Mouse (Mus musculus): ENCODE data around the gene Ppp3ca.

Gene Ppp3ca

DNA sequence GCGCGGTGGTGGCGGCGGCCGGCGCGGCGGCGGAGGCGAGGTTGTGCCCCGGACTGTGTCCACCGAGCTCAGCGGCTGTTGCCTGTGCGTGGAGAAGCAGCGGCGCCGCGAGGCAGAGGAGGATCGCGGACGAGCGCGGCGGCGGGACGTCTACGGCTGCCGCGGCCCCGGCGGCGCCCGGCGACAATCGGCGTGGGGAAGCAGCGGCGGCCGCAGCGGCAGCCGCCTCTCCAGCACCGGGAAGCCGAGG, at the start of gene Ppp3ca:
Gene Ppp3ca (plus strand): TSS at position 15 of the 250 bp plus-strand sequence.
- no peak for DNase-seq (ENCODE audit: low spot score)

DNA sequence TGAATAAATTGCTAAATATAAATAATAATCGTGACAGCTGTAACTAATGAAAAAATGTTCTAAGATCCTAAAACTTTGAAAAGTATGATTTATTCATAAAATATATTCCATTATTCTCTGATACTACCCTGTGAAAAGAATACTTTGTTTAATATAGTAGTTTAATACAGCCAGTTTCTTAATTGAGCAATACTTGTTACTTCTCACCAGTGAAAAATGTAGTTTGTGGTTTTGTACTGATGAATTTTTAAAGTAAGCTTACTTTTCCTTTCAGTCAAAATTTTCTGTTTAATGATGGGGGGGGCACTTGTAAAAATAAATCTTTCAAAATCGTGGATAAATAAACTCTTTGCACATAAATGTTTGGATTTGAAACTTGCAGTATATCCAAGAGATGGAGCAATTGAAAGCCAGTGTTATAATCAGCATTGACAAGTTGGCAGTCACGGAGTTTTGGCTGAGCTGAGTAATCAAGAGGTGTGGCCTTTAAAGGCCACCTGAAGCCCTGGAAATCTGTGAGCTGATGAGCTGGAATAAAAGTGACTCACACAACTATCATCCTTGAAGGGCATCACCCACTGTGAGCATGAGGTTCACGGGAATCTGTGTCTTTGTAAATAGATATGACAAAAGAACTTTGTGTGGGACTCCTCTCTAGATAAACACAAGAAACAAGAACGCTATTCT, 29.2 kb upstream of the Ppp3ca start:
- DNase-seq (ENCODE audit: low spot score), result no peak

DNA sequence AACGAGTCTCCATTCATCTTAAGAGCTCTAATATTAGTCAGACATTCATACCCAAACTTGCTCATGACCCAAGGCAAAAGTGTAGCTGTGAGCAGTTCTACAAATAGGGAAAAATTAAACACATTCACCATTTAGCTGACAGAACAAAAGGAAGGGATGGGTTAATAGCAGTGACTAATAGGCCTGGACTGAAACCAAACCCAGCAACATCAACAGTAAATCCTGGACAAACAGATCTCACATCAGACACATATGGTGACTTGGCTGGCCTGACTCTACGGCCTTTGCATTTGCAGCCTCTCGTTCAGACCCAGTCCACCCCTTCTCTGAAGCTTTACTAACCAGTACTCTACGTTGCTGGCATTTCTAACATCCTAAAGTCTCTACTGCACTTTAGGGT, 19.0 kb upstream of the Ppp3ca start:
- DNase-seq (ENCODE audit: low spot score), result no peak

DNA sequence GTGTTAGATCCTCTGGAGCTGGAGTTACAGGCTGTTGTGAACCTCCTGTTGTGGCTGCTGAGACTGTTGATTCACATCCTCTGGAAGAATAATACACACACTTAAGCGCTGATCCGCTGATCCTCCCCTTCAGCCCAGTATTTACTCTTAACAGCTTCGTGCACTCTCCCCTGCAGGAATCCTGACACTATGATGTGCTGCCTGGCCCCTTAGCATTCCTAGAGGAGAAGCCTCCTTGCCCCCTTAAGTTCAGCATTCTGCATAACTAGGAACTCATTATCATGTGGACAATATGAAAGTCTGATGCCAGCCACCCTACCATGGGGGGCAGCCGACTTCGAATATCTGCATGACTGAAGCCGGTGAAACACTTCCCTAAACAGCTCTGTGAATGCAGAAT, 18.4 kb upstream of the Ppp3ca start:
- DNase-seq (ENCODE audit: low spot score), result no peak

DNA sequence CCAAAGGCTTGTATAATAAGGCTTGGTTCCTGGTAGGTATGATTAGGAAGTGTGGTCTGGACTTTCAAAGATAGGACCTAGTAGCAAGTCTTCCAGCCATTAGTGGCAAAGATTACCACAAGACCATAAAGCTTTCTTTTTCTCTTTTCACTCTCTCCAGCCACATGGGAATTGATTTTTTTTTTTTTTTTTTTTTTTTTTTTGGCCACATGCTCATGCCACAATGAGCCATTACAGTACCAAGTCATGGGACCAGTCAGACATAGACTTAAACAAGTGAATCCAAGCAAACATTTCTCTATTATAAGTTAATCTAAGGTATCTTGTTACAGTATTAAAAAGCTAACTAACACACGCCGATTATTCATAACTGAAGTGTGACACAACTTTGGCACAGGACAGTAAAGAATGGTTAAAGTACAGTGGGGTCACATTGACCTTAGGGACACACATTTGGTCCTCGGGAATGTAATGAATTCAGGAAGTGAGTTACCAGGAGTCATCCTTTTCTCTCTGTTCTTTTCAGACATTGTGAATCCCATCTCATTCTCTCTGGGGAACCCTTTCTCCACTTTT, 13.4 kb upstream of the Ppp3ca start:
- DNase-seq (ENCODE audit: low spot score), result no peak

DNA sequence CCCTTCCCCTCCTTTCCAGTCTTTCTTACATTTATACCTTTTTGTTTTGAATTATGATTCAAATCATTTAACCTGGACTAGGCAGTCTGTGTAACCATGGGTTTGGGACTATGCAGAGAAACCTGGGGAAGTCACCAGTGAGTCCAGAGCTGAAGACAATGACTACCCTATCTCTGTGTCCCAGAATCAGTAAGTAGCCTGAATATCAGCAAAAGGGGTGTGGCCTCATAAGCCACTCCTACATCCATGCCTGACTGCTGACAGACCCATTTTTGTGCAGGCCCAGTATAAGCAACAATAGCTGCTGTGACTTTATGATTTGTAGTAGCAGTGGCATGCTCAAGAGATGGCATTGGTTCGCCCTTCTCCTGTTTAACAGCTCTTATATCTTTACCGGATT, 11.2 kb upstream of the Ppp3ca start:
- DNase-seq (ENCODE audit: low spot score), result no peak

DNA sequence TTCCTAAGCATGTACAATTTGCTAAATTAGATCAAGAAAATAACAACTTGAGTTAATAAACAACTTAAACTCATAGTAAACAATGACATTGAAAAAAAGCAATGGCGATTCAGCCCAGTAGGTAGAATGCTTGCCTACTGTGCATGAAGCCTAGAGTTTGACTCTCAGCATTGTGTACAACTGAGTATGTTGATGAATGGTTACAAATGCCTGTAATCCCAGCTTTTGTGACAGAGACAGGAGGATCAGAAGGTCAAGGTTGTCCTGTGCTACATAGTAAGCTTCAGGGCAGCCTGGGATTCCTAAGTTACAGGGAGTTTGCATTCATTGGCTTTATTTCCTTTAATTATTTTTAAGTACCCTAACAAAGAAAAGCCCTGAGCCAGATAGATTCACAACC, 4.8 kb upstream of the Ppp3ca start:
- DNase-seq (ENCODE audit: low spot score), result no peak

DNA sequence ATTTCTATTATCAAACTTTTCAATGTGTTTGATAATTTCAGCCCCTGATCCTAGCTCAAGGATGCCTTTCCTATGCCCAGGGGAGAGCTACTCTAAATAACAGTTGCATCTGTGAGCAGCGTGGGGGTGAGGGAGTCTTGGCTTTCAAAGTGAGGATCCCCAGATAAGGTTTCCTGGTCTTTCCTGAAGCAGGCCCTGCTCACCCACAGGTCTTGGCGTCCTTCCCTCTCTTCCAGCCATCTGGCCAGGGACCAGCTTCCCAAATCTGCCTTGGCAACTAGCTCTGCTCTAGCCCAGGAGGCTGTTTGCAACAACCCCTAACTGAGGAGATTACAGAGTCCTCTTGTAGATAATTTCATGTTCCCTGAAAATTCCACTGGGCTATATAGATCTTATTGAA, 1.9 kb upstream of the Ppp3ca start:
- peak; percentile 50 for DNase-seq (ENCODE audit: low spot score)

DNA sequence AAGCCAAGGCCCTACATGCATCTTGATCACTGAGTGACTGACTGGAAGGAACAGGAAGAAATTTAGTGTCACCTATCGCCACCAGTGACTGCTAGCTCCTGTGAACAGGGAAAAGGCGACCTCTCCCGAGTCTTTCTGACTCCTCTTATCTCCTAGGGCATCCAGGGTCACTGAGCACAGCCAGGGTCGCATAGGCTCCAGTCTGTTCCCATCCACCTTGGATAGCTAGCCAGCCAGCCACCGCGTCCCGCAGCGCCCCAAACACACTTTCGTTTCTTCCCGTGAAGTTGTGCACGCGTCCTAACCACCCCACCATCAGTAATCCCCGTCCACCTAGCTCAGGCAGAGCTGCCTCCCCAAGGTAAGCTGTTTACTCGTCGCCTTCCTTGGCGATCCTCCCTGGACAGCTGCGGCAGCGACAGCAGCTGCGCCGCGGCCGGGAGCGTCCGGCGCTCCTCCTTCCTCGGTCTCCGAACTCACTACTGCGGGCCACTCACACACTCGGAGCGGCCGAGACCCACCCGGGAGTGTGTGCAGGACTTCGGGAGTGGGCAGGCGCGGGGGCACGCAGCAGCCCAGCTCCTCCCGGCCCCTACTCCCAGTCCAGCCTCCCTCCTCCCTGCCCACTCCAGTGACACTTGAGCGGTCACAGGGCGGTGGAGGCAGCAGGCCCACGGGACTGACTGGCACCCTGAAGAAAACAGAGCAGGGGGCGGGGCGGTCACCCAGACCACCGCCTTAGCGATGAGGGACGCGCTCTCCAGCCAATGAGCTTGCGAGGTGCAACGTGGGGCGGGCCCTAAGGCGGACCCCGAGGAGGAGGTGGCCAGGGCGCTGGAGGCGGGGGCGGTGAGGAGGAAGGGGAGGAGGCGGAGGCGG, 454 bp upstream of the Ppp3ca start:
- peak; percentile 100 for DNase-seq (ENCODE audit: low spot score)

DNA sequence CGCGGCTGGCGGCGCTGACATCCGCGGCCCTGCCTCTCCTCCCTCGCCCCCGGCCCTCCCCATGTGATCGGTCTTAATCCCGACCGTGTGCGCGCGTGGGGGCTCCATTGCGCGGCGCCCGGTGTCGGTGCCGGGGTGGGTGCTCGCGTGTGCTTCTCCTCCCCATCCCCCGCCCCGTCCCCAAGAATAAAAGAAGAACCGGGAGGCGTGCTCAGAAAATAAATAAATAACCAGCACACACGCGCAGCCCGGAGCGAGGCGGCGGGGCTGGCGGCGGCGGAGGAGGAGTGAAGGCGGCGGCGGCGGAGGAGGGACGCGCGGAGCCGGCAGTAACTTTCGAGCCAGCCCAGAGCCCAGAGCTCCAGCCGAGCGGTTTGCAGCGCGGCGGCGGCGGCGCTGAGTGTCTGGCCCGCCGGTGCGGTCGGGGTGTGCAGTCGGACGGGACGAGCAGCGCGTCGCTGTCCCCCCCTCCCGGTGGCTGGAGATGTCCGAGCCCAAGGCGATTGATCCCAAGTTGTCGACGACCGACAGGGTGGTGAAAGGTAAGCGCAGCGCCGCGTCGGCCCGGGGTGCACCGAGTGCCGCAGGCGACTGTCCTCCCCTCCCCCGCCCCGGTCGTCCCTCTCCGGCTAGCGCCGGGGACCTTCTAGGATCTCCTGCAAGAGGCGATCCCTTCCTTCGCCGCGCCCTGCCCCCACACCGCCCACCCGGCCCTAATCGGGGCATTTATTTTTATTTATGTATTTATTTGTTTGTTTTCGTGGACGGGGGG, 622 bp downstream of the Ppp3ca start:
- DNase-seq (ENCODE audit: low spot score), result peak; percentile 55

DNA sequence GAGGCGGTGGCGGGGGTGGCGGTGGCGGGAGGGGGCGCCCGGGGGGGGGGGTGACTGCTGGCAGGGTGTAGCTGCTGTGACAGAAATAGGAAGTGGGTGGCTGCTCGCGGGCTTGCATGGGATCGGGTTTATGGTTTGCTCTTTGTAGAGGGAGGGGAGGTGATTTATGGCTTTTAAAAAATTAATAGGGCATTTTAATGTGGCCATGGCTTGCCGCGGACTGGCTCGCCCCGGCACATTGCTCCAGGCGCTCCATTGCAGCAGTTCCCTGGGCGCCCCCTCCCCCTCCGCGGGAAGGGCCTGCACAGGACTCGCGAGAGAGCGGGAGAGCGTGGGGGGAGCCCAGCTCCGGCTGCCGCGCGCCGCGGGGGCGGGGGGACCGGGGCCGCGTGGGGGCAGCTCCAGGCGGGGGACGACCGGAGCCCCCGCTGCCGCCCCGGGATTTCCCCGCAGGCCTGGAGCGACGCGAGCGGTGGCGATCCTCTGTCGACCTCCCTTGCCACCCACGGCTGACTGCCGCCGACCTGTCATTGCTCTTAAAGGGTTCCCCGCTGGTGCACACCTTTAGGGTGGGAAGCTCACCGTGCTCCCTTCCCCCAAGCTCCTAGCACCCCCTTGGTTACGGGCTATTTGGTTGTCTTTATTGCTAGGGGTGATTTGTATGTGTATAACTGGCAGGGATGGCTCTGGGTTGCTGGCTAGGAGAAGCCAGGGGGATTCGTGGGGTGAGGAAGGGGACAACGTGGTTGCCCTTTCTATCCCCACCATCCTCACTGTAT, 1.4 kb downstream of the Ppp3ca start:
- peak; percentile 73 for DNase-seq (ENCODE audit: low spot score)

DNA sequence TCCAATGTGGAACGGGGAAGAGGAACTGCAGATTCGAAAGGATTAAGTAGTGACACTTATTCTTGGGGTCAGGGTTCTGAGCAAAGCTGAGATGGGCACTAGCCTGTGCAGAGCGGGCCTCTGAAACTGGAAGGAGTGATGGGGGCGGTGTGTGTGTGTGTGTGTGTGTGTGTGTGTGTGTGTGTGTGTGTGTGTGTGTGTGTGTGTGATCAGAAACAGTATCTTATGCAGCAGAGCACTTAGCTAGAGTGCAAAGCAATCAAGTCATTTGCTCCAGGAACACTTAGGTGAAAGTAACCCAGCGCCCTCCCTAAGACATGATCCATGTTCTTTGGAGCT, 2.0 kb downstream of the Ppp3ca start:
- DNase-seq (ENCODE audit: low spot score), result no peak

DNA sequence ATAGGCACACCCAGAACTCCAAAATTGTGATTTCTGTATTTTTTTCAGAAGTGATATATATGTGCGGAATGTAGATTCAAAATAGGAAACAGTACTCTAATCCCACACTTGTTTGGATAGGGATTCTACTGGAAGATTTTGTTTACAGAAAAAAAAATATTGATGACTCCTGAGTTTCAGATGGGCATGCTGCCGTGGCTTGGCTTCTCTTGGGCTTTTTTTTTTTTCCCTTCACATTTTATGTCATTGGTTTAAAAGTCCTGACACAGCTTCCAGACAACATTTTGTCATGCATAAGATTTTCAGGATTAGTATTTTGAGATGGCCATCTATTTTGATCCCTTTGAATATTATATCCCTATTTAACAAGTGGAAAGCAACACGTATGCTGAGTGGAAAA, 2.9 kb downstream of the Ppp3ca start:
- DNase-seq (ENCODE audit: low spot score), result no peak

DNA sequence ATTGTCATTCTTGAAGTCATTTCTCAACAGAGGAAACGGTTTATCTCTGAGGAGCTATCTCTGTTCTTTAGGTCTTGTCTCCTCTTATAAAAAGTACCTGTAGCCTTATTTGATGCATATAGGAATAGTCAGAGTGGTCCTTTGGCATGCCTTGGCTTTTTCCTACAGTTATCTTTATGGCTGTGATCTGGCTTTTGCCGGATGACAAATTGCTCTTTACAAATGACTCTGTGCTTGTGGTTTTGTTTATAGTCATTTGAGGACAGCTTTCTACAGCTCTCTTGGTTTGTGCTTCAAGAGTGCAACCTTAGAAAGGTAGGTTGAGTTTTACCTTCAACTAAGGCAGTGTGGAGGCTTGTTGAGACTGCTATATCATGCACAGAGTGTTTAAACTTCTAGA, 3.4 kb downstream of the Ppp3ca start:
- DNase-seq (ENCODE audit: low spot score), result no peak

DNA sequence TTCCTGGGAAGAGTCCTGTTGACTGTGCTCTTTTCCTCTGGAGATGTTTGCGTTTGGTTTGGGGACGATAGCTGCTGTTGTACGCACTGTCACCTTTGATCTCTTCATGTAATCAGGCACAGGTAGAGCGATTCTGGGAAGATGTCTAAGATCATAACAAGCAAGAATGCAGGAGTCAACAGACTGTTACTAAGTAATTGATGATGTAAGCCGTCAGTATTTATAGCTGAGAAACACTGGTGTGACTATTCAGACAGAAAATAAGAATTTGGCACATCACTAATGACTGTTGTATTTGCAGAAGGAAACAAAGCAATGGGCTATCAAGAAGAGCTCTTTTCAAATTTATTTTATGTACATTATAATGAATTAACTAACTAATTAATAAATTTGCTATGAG, 4.6 kb downstream of the Ppp3ca start:
- no peak for DNase-seq (ENCODE audit: low spot score)

DNA sequence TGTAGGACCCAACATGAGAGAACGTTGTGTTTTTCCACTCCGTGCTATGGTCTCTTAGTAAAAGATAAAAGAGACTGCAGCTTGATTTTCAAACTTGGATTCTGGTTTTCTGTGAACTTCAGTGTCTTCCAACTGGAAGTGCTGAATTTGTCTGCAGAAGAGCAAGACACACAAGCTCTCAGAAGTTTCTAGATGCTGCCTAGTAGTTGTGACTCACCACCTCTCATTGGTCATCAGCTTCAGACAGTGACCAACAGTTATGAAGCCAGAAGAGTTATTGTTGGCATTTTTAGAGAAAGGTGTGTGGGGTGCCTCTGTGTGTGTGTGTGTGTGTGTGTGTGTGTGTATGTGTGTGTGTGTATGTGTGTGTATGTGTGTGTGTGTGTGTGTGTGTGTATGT, 7.1 kb downstream of the Ppp3ca start:
- no peak for DNase-seq (ENCODE audit: low spot score)

DNA sequence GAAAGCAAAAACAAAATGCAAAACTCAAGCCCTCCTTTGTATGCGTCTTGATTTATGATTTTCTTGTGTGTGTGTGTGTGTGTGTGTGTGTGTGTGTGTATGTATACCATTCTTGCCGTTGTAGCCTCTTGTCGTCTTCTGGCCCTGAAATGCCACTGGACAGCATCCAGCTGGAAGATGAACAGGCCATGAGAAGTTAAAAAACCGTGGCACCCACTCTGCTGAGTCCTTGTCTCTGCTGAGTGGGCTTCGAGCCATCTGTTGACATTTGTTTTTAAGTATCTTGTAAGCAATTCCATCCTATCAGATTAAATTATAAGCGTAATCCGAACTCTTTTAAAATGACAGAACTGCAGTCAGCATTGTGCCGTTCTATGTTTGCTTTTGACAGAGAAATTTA, 8.5 kb downstream of the Ppp3ca start:
- no peak for DNase-seq (ENCODE audit: low spot score)

DNA sequence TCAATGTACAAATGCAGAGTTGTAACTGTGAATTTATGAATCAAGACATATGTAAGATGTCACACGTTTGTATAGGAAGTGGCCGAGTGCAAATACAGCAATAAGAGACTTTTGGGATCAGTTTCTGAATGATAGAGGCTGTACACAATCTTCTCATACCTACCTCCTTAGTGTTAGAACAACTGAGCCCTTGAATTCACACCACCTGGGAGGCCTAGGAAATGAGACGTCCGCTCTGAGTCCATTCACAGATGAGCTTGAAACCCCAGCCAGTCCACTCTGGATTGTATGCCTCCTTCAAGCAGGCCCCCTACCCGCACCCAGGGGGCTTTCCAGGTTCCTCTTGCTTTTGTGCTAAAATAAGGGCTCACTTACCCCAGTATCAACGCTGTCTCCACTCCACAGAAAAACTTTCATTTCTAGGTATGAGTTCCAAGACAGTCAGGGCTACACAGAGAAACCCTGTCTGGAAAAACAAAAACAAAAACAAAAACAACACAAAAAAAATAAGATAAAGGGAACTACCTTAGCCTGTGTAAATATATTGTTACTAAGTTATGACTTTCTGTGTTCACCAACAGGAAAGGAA, 10.1 kb downstream of the Ppp3ca start:
- DNase-seq (ENCODE audit: low spot score), result no peak

DNA sequence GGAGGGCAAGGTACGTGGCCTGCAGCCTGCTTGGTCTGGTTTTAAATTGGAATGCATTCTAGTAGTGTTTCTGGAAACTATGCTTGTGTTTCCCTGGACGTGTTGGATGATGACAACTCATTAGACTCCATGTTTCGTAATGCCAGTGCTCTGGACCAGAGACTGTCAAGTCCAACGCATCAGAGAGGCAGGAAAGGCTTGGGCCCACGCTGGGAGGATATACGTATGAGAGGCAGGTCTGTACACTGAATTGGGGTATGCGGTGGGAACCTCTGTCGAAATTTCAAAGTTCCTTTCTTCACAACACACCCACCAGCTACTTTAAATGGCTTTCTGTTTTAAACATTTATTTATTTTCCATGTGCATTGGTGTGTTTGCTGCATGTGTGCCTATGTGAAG, 12.3 kb downstream of the Ppp3ca start:
- no peak for DNase-seq (ENCODE audit: low spot score)

DNA sequence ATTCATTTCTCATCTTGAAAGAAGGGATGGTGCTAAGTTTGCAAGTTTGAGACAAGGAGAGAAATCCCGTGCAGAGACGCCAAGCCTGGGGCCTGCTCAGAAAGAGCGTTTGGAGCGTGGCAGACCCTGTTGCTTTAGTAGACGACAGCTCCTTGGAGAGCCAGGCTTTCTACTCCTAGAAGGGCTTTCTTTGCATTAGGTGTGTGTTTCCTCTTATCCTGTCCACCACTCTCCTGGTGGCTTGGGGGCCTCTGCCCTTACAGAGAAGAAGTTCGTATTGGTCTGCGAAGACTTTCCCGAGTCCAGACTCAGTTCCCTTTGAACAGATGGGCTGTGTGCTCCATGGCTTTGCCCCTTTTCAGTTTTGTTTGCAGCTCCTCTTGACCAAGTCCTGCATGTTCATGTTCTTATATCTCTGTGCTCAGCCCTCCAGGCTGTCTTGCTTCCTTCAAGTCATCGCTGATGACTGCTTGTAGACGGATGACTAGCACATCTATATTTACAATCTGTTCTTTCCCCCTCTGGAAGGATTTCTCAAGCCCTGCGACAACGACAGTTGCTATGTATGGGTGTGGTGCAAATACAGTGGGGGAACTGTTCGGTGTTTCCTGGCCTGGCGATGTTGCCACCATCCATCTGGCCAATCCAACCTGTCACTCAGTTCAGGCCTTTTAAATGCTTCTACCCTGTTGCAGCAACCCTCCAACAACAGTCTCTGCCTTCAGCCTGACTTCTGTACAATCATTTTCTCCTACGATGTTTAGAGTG, 14.5 kb downstream of the Ppp3ca start:
- peak; percentile 43 for DNase-seq (ENCODE audit: low spot score)

DNA sequence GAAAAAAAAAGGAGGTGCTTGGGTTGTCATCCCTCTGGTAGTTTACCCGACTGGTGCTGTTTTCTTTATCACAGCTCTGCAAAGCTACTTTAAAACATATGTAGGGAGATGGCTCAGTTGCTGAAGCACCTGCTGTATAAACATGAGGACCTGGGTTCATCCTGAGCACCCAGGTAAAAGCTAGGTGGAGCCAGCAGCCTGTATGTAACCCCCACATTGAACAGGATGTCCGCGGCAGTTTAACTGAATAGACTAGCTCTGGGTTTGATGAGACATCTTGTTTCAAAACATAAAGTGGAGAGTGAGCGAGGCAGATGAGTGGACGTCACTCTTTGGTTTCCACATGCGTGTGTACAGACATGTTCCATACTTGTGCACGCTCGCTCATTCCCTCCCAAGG, 16.5 kb downstream of the Ppp3ca start:
- no peak for DNase-seq (ENCODE audit: low spot score)
